Mouse (Mus musculus) heart, embryonic 12.5 days (tissue): ENCODE data around the gene Actrt2. TPM values are rescaled to one million over a fixed set of nuclear protein-coding genes. Genes with fewer than 3 reads are reported as not detected.
A peak's percentile ranks its signal among the peaks of the same experiment; 100 is the strongest.

ENCODE experiments used
- ATAC-seq: fragments of 200-750 bp; cut with Nextera tagmentation; 2 replicates; pipeline ENCODE4 v1.8.0; 2017; ENCODE audit warnings: moderate TSS enrichment, moderate library complexity; ENCODE audit not compliant: insufficient number of reproducible peaks, low FRiP score
- H3K27ac ChIP-seq: fragments of 300-500 bp; sonication (generic); 2 replicates; pipeline ENCODE4 v1.5.1; 2016; ENCODE audit warnings: mild to moderate bottlenecking, moderate library complexity; ENCODE audit not compliant: poor library complexity, severe bottlenecking
- H3K27me3 ChIP-seq: fragments of 300-500 bp; sonication (generic); replicated peaks from 2 replicates; pipeline ENCODE4 v1.6.1; 2016; ENCODE audit warnings: mild to moderate bottlenecking, moderate library complexity
- H3K36me3 ChIP-seq: fragments of 300-500 bp; sonication (generic); 2 replicates; pipeline ENCODE4 v1.6.1; 2016; ENCODE audit warnings: mild to moderate bottlenecking, moderate library complexity
- H3K4me1 ChIP-seq: fragments of 300-500 bp; sonication (generic); replicated peaks from 2 replicates; pipeline ENCODE4 v1.6.1; 2016; ENCODE audit warnings: mild to moderate bottlenecking
- H3K4me2 ChIP-seq: fragments of 300-500 bp; sonication (generic); 2 replicates; pipeline ENCODE4 v1.6.1; 2016; ENCODE audit warnings: mild to moderate bottlenecking, moderate library complexity
- H3K4me3 ChIP-seq: fragments of 300-500 bp; sonication (generic); 2 replicates; pipeline ENCODE4 v1.5.1; 2016; ENCODE audit warnings: mild to moderate bottlenecking
- H3K9ac ChIP-seq: fragments of 300-500 bp; sonication (generic); 2 replicates; pipeline ENCODE4 v1.6.1; 2016; ENCODE audit warnings: mild to moderate bottlenecking, moderate library complexity
- H3K9me3 ChIP-seq: fragments of 300-500 bp; sonication (generic); replicated peaks from 2 replicates; pipeline ENCODE4 v1.6.1; 2016; ENCODE audit warnings: mild to moderate bottlenecking, moderate library complexity
- WGBS: fragments of 180-500 bp; shearing (Covaris S2); methylation state at CpG from one replicate; pipeline ENCODE4 v1.1.7; 2016; 5-methylcytosine and 5-hydroxymethylcytosine counted together
- polyA plus RNA-seq: library from polyadenylated mRNA; unstranded; fragments of >200 nt; fragmentation: Nextera tagmentation; extraction: Ambion mirVana; gene quantifications from 2 replicates; pipeline ENCODE4 v1.2.1, GENCODE M21; 2016

Gene Actrt2
- polyA plus RNA-seq, 1 experiment from 2014 or later = not detected

DNA sequence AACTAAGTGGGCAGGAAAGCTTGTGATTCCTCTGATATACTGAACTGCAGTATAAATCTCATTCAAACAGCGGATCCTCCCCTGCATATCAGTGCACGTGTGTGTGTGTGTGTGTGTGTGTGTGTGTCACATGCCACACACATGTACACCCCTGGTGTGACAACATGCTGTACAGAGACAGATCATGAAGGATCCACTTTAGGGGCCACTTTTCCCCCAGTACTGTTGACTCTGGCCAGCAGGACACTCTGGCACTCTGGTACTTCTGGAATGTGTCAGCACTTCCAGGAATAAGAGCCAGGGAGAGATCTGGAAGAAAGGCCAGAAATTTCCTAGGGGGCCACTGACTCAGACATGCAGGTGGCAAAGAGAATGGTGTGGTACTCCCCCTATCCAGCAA is 41.4 kb downstream of the Actrt2 start:
- 58% methylated on average over 2 of the region's 2 CpGs for WGBS
- peaks cover 86% of the 10 kb centered on the region for H3K4me1 ChIP-seq
- H3K4me3 ChIP-seq = no peak overlapping the region
- no peak for ATAC-seq
- H3K36me3 ChIP-seq = no peaks in the 10 kb centered on the region
- peak overlapping the region; percentile 20; the same call in 1 of the 2 replicates for H3K9ac ChIP-seq
- H3K9me3 ChIP-seq = no peaks in the 10 kb centered on the region
- peaks cover 27% of the 10 kb centered on the region for H3K27me3 ChIP-seq
- H3K4me2 ChIP-seq = 0 out of 2 replicates have a peak overlapping the region, but pooled peaks have one; percentile 3
- H3K27ac ChIP-seq = peak overlapping the region; percentile 30

DNA sequence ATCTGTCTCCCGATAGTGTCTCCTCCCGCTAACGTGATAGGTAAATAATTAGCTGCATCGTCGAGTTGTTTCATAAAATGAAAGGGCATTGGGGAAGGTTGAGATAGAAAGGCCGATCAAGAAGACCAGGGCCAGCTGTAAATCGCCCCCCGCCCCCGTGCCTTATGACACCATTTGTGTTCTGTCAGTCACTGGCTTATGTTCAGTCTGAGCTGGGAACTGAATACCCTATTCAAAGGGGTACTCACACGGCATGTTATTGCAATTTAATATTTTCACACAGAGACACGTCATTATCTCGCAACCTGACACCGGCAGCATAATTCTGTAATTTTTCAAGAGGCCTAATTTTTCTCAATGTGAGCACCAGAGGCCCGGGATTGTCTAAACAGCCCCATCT is 42.0 kb downstream of the Actrt2 start:
- 61% methylated on average over 14 of the region's 14 CpGs for WGBS
- ATAC-seq = no peak
- H3K4me2 ChIP-seq = 0 out of 2 replicates have a peak overlapping the region, but pooled peaks have one; percentile 3
- no peak overlapping the region for H3K4me3 ChIP-seq
- H3K4me1 ChIP-seq = peaks cover 86% of the 10 kb centered on the region
- H3K27ac ChIP-seq = peak overlapping the region; percentile 30; the same call in 1 of the 2 replicates
- no peak overlapping the region for H3K9ac ChIP-seq
- H3K27me3 ChIP-seq = peaks cover 21% of the 10 kb centered on the region; the same call in 1 of the 2 replicates
- no peaks in the 10 kb centered on the region for H3K36me3 ChIP-seq
- H3K9me3 ChIP-seq = no peaks in the 10 kb centered on the region

DNA sequence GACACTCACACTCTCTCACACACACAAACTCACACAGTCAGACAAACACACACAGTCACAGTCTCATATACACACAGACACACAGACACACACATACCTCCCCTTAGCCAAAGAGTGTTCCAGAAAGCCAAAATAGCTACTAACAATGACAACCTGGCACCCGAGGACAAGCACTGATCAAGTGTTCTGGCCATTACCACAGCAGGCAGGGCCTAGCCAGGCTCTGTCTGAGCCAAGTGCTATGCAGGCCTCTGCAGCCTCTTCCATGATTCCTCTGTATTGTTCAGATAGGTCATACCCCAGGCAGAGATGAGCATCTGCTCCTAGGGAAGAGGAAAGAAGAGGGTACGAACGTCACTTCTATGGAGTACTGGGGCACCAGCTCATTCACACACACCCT is 44.4 kb downstream of the Actrt2 start:
- H3K9me3 ChIP-seq = no peaks in the 10 kb centered on the region
- 0 out of 2 replicates have a peak overlapping the region, but pooled peaks have one; percentile 16 for H3K9ac ChIP-seq
- H3K4me2 ChIP-seq = no peak overlapping the region
- no peak for ATAC-seq
- WGBS = 70% methylated on average over 3 of the region's 3 CpGs
- no peaks in the 10 kb centered on the region for H3K36me3 ChIP-seq
- no peak overlapping the region for H3K27ac ChIP-seq
- peaks cover 8% of the 10 kb centered on the region; the same call in 1 of the 2 replicates for H3K27me3 ChIP-seq
- no peak overlapping the region for H3K4me3 ChIP-seq
- H3K4me1 ChIP-seq = peaks cover 89% of the 10 kb centered on the region

DNA sequence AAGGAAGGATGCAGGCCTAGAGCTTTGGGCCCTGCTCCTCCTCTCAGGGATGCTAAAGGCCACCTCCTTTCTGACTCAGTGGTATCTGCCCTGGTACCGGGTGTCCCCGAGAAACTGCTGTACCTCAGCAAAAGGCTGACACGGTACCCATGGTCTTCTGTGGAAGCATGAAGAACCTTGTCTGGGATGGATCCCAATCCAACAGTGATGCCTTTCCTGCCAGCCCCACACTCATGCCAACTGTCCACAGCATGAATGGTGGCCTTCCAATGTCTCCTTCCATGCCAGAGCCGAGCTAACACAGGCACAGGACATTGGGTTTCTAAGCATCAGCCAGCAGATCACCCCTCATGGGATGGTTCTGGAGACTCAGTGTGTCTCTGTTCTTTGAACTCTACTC is 45.1 kb downstream of the Actrt2 start:
- H3K4me3 ChIP-seq = no peak overlapping the region
- no peak overlapping the region for H3K9ac ChIP-seq
- peaks cover 89% of the 10 kb centered on the region for H3K4me1 ChIP-seq
- H3K4me2 ChIP-seq = no peak overlapping the region
- H3K27me3 ChIP-seq = peaks cover 8% of the 10 kb centered on the region; the same call in 1 of the 2 replicates
- 83% methylated on average over 4 of the region's 4 CpGs for WGBS
- no peaks in the 10 kb centered on the region for H3K36me3 ChIP-seq
- H3K27ac ChIP-seq = no peak overlapping the region
- H3K9me3 ChIP-seq = no peaks in the 10 kb centered on the region
- ATAC-seq = no peak

Other genes with a start within 250 kb of the Actrt2 start
- 21.8 and 23.0 TPM in 2 replicates for gene Prdm16, start 31.0 kb downstream of the Actrt2 start, polyA plus RNA-seq
- gene Ttc34, start 169.6 kb upstream of the Actrt2 start, polyA plus RNA-seq = 0.11 and 0.62 TPM in 2 replicates
- 0.20 and 0.44 TPM in 2 replicates for gene Mmel1, start 201.7 kb upstream of the Actrt2 start, polyA plus RNA-seq
- 35.8 and 38.5 TPM in 2 replicates for gene Fam213b, start 231.3 kb upstream of the Actrt2 start, polyA plus RNA-seq